Mouse (Mus musculus): ENCODE measurements around the gene Tjp1. TPM values are rescaled to one million over a fixed set of nuclear protein-coding genes. Genes with fewer than 3 reads are reported as not detected.

Gene Tjp1
- polyA plus RNA-seq, 1 experiment from 2014 or later: 13.4 TPM

DNA sequence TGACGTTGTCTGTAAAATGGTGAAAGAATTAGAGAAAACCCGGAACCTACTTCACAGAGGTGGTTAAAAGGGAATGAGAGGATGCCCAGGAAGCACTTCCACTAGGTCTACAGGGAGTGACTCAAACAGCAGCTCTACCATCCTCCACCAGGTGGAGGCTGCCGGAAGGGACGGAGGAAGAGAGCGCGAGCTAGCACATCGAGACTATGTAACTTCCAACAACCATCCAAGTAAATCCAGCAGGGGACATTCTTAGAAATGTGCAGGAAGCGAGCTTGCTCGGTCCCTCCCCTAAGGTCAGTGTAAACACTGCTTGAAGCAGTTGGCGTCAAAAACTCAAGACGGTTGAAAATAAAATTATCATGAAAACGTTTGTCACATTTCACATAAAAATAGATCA lies 5.1 kb downstream of the Tjp1 start:
- no peak overlapping the region for H3K9ac ChIP-seq (replicated peaks; ENCODE audit: low read depth, low read length)
- WGBS: 59% methylated on average over 12 of the region's 12 CpGs
- no peak overlapping the region for H3K4me2 ChIP-seq (replicated peaks; ENCODE audit: low read depth, low read length)
- ATAC-seq (ENCODE audit: insufficient number of reproducible peaks, insufficient read depth, low FRiP score, low read depth): no peak
- H3K9me3 ChIP-seq (ENCODE audit: control insufficient read depth, low read depth, low read length): no peaks in the 10 kb centered on the region
- H3K4me3 ChIP-seq (ENCODE audit: low read depth, low read length): no peak overlapping the region
- H3K4me1 ChIP-seq (ENCODE audit: control insufficient read depth, insufficient read depth, low read length): no peaks in the 10 kb centered on the region
- peaks cover 13% of the 10 kb centered on the region for H3K27me3 ChIP-seq (ENCODE audit: control insufficient read depth, insufficient read depth, low read length)
- no peaks in the 10 kb centered on the region for H3K36me3 ChIP-seq (ENCODE audit: control insufficient read depth, insufficient read depth, low read length)
- H3K27ac ChIP-seq (ENCODE audit: low read length): no peak overlapping the region

- Histone ChIP-seq H3K36me3 (ENCODE audit: control insufficient read depth, insufficient read depth, low read length) (no peaks in the 10 kb centered on the region), H3K27me3 (ENCODE audit: control insufficient read depth, insufficient read depth, low read length) (no peaks in the 10 kb centered on the region), H3K4me1 (ENCODE audit: control insufficient read depth, insufficient read depth, low read length) (no peaks in the 10 kb centered on the region), H3K27ac (ENCODE audit: low read length) (no peak overlapping the region), H3K9me3 (ENCODE audit: control insufficient read depth, low read depth, low read length) (no peaks in the 10 kb centered on the region), H3K4me3 (ENCODE audit: low read depth, low read length) (no peak overlapping the region), H3K9ac (replicated peaks; ENCODE audit: low read depth, low read length) (no peak overlapping the region), H3K4me2 (replicated peaks; ENCODE audit: low read depth, low read length) (no peak overlapping the region)
- no peak for ATAC-seq (ENCODE audit: insufficient number of reproducible peaks, insufficient read depth, low FRiP score, low read depth)
- 94% methylated on average over 8 of the region's 8 CpGs for WGBS
Observed at GRCm38 (mm10) chr7:65520622-65521021, 7.0 kb downstream of the Tjp1 start.

GRCm38 (mm10) chr7:65519788-65520563 lies 7.6 kb downstream of the Tjp1 start:
- Histone ChIP-seq H3K4me1 (ENCODE audit: control insufficient read depth, insufficient read depth, low read length) (no peaks in the 10 kb centered on the region), H3K36me3 (ENCODE audit: control insufficient read depth, insufficient read depth, low read length) (no peaks in the 10 kb centered on the region), H3K27ac (ENCODE audit: low read length) (no peak overlapping the region), H3K9me3 (ENCODE audit: control insufficient read depth, low read depth, low read length) (no peaks in the 10 kb centered on the region), H3K9ac (replicated peaks; ENCODE audit: low read depth, low read length) (no peak overlapping the region), H3K27me3 (ENCODE audit: control insufficient read depth, insufficient read depth, low read length) (no peaks in the 10 kb centered on the region), H3K4me3 (ENCODE audit: low read depth, low read length) (no peak overlapping the region), H3K4me2 (replicated peaks; ENCODE audit: low read depth, low read length) (no peak overlapping the region)
- 27% methylated on average over 12 of the region's 12 CpGs for WGBS
- ATAC-seq (ENCODE audit: insufficient number of reproducible peaks, insufficient read depth, low FRiP score, low read depth): peak; percentile 71

DNA sequence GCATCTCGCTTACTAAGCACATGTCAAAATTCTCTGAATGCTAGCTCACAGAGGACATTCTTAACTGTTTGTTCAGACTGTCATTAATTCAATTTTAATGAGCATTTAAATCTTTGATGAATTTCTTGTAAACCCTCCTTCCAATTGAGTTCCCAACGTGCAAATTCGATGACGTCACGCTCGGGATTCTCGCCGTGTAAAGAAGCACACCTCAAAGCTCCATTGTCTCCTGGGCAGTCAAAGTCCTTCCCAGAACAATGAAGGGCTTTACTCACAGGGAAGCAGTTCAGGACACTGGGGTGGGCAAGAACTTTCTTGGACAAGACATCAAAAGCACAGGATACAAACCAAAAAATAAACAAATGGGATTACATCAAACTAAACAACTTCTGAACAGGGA lies 10.7 kb downstream of the Tjp1 start:
- WGBS: 70% methylated on average over 8 of the region's 8 CpGs
- ATAC-seq (ENCODE audit: insufficient number of reproducible peaks, insufficient read depth, low FRiP score, low read depth): no peak

DNA sequence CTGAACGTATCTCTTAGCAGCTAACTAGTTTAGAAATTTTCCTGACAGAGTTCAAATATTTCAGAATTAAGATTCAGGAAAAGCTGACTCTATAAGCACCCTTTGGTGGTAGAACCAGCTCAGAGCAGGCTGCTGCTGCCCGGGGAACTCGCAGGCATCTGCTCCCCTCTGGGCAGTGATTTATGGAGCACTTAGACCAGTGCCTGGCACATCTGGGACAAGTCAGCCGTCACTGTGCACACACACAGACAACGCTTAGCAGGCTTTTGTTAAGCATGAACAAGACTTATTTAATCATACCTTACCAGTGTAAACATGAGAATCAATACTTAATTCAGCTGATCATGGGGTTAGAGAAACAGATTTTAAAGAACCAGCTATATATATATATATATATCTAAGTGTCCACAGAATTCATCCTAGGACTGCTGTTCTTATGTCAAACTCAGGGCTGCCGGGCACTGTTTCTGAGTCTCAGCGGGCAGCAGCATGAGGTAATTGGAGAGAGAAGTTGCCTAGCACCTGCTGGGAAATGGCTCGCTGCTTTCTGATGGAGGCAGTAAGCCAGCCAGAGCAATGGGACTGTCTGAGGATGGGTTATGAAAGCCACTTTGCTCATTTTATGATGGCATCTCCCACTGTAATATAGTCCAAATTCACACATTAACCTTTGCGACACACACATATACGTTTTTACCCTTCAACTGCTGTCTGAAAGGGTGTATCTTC lies 14.0 kb downstream of the Tjp1 start:
- no peaks in the 10 kb centered on the region for H3K36me3 ChIP-seq (ENCODE audit: control insufficient read depth, insufficient read depth, low read length)
- no peak overlapping the region for H3K27ac ChIP-seq (ENCODE audit: low read length)
- H3K4me1 ChIP-seq (ENCODE audit: control insufficient read depth, insufficient read depth, low read length): no peaks in the 10 kb centered on the region
- H3K4me2 ChIP-seq (replicated peaks; ENCODE audit: low read depth, low read length): no peak overlapping the region
- WGBS: 33% methylated on average over 10 of the region's 10 CpGs
- H3K4me3 ChIP-seq (ENCODE audit: low read depth, low read length): no peak overlapping the region
- no peak for ATAC-seq (ENCODE audit: insufficient number of reproducible peaks, insufficient read depth, low FRiP score, low read depth)
- no peaks in the 10 kb centered on the region for H3K9me3 ChIP-seq (ENCODE audit: control insufficient read depth, low read depth, low read length)
- H3K9ac ChIP-seq (replicated peaks; ENCODE audit: low read depth, low read length): no peak overlapping the region
- H3K27me3 ChIP-seq (ENCODE audit: control insufficient read depth, insufficient read depth, low read length): no peaks in the 10 kb centered on the region

More for the DNA sequence above, 10.7 kb downstream of the Tjp1 start:
- H3K4me2 ChIP-seq (replicated peaks; ENCODE audit: low read depth, low read length): no peak overlapping the region
- no peaks in the 10 kb centered on the region for H3K9me3 ChIP-seq (ENCODE audit: control insufficient read depth, low read depth, low read length)
- no peak overlapping the region for H3K4me3 ChIP-seq (ENCODE audit: low read depth, low read length)
- H3K27ac ChIP-seq (ENCODE audit: low read length): no peak overlapping the region
- no peaks in the 10 kb centered on the region for H3K4me1 ChIP-seq (ENCODE audit: control insufficient read depth, insufficient read depth, low read length)
- H3K9ac ChIP-seq (replicated peaks; ENCODE audit: low read depth, low read length): no peak overlapping the region
- H3K36me3 ChIP-seq (ENCODE audit: control insufficient read depth, insufficient read depth, low read length): no peaks in the 10 kb centered on the region
- H3K27me3 ChIP-seq (ENCODE audit: control insufficient read depth, insufficient read depth, low read length): no peaks in the 10 kb centered on the region

DNA sequence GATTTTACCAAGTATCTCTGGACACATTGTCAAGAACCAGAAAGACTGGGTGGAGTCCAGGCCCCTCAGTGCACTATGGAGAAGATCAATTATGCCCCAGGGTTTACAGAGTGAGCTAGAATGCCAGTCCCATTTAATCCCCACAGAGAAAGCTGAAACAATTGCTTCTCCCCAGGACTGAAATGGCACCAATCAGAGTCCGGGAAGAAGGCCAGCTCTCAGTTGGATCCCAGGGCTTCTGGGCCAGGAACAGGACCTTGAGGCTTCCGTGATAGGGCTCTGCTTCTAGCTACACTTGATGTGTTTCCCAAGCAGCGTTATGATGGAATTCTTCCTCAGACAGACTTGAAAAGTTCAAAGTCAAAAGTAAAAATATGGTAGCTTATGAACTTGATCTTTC lies 18.2 kb downstream of the Tjp1 start:
- ATAC-seq (ENCODE audit: insufficient number of reproducible peaks, insufficient read depth, low FRiP score, low read depth): no peak
- H3K36me3 ChIP-seq (ENCODE audit: control insufficient read depth, insufficient read depth, low read length): no peaks in the 10 kb centered on the region
- no peak overlapping the region for H3K9ac ChIP-seq (replicated peaks; ENCODE audit: low read depth, low read length)
- no peaks in the 10 kb centered on the region for H3K9me3 ChIP-seq (ENCODE audit: control insufficient read depth, low read depth, low read length)
- no peaks in the 10 kb centered on the region for H3K4me1 ChIP-seq (ENCODE audit: control insufficient read depth, insufficient read depth, low read length)
- H3K4me2 ChIP-seq (replicated peaks; ENCODE audit: low read depth, low read length): no peak overlapping the region
- no peak overlapping the region for H3K4me3 ChIP-seq (ENCODE audit: low read depth, low read length)
- H3K27ac ChIP-seq (ENCODE audit: low read length): no peak overlapping the region
- no peaks in the 10 kb centered on the region for H3K27me3 ChIP-seq (ENCODE audit: control insufficient read depth, insufficient read depth, low read length)
- 81% methylated on average over 3 of the region's 3 CpGs for WGBS

DNA sequence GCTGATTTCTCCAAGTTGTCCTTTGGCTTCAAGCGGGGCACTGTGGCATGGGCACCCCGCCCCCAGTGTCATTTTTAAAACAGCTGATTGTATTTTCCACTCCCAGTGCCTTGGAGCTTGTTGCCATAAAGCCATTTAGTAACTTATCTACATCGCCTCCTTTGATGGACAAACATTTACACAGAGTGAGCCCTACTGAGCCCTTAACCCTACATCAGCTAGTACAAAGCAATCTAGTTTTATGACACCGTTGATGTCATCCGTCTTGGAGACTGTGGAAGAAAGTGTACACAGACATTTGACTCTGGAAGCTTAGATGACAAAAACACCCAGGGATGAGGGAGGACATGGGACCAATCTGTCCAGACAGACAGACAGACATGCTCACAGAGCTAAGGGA lies 20.2 kb downstream of the Tjp1 start:
- no peak overlapping the region for H3K27ac ChIP-seq (ENCODE audit: low read length)
- no peaks in the 10 kb centered on the region for H3K27me3 ChIP-seq (ENCODE audit: control insufficient read depth, insufficient read depth, low read length)
- WGBS: 57% methylated on average over 5 of the region's 5 CpGs
- no peaks in the 10 kb centered on the region for H3K36me3 ChIP-seq (ENCODE audit: control insufficient read depth, insufficient read depth, low read length)
- H3K4me1 ChIP-seq (ENCODE audit: control insufficient read depth, insufficient read depth, low read length): no peaks in the 10 kb centered on the region
- H3K9me3 ChIP-seq (ENCODE audit: control insufficient read depth, low read depth, low read length): no peaks in the 10 kb centered on the region
- no peak overlapping the region for H3K4me2 ChIP-seq (replicated peaks; ENCODE audit: low read depth, low read length)
- no peak overlapping the region for H3K9ac ChIP-seq (replicated peaks; ENCODE audit: low read depth, low read length)
- ATAC-seq (ENCODE audit: insufficient number of reproducible peaks, insufficient read depth, low FRiP score, low read depth): no peak
- no peak overlapping the region for H3K4me3 ChIP-seq (ENCODE audit: low read depth, low read length)

DNA sequence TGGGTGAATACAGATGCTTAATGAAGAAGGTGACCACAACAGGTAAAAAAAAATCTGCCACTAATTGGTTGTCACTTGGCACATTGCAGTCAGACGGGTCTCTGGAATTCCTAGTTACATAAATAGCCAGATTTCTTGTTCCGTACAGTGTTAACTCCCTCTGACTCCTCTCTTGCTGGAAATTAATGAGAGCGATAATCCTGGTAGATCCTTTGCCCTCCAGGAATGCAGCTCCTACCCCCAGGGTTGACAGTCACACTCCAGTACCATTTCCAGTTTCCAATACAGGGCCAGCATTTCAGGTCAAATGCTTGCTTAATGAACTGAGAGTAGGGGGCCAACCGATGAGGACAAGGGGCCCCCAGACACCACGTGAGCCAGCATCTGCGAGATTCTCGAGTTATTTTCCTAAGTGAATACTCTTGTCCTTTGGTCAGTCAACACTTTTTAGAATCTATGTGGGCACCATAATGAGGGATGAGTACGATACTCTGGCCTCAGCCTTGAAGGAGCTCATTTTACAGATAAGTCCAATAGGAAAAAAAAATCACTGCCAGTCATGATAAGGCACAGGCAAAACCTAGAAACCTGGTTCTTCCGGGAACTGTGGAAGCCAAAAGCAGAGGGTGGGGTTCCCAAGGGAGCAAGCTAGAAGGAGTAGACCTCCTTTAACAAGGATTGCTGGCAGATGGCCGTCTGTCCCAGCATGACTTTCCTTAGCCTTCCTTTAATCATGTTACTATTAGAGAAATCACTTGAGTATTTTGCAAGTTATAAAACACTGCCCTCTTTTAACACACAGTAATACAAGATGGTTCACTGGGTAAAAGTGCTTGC lies 24.9 kb downstream of the Tjp1 start:
- no peak for ATAC-seq (ENCODE audit: insufficient number of reproducible peaks, insufficient read depth, low FRiP score, low read depth)
- no peaks in the 10 kb centered on the region for H3K36me3 ChIP-seq (ENCODE audit: control insufficient read depth, insufficient read depth, low read length)
- H3K9ac ChIP-seq (replicated peaks; ENCODE audit: low read depth, low read length): no peak overlapping the region
- no peaks in the 10 kb centered on the region for H3K27me3 ChIP-seq (ENCODE audit: control insufficient read depth, insufficient read depth, low read length)
- no peak overlapping the region for H3K4me2 ChIP-seq (replicated peaks; ENCODE audit: low read depth, low read length)
- no peaks in the 10 kb centered on the region for H3K9me3 ChIP-seq (ENCODE audit: control insufficient read depth, low read depth, low read length)
- H3K4me3 ChIP-seq (ENCODE audit: low read depth, low read length): no peak overlapping the region
- H3K4me1 ChIP-seq (ENCODE audit: control insufficient read depth, insufficient read depth, low read length): no peaks in the 10 kb centered on the region
- H3K27ac ChIP-seq (ENCODE audit: low read length): no peak overlapping the region
- 64% methylated on average over 10 of the region's 10 CpGs for WGBS
